Mouse (Mus musculus) liver, postnatal 0 days (tissue): ENCODE results near the gene Cnih2.

Experiments used
- CTCF ChIP-seq: sonication (generic); IDR thresholded peaks from 2 replicates; pipeline ENCODE4 v1.5.1; 2016; ENCODE audit warnings: antibody characterized with exemption, low read depth
- EP300 ChIP-seq: IDR thresholded peaks from 2 replicates; pipeline ENCODE4 v1.6.1; 2016; ENCODE audit warnings: antibody characterized with exemption, low read depth, mild to moderate bottlenecking

GRCm38 (mm10) chr19:5106074-5106473, 7.8 kb upstream of the Cnih2 start:
- no peak for TF ChIP-seq CTCF
- TF ChIP-seq EP300 = no peak
